Mouse (Mus musculus): ENCODE measurements at regions not wholly inside any gene's neighbourhood (a gene's known extent, or its start where the extent isn't known, plus 50 kb on each side); places are given as distances from the start of the nearest gene placed in this dataset.
A peak's percentile ranks its signal among the peaks of the same experiment; 100 is the strongest.

DNA sequence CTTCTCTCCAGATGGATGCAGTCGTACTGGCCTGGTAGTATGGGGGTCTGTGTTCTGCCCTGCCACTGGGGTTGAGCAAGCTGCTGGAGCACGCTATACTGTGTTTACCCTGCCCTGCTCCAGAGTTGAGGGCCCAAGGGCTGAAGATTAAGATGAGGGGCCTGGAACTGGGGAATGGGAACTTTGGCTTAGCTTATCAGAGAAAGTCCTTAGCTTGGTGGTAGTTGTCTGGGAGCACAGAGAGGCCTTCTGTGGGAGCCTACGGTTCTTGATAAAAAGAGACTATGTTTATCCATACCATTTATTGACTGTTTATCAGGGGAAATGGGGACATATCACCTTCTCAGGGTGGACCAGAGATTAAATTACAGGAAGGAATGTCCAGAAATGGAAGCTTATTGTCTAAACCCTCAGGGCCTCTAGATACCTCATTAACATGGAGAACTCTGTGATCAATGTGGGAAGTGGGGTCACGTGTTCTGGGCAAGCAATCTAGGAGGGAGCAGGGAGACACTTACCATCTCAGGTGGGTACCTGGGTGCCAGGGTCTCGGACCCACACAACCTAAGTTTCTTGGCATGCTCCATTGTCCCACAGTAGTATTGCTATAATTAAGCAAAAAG lies 58.7 kb downstream of the Mycn start:
- no peak for DNase-seq

DNA sequence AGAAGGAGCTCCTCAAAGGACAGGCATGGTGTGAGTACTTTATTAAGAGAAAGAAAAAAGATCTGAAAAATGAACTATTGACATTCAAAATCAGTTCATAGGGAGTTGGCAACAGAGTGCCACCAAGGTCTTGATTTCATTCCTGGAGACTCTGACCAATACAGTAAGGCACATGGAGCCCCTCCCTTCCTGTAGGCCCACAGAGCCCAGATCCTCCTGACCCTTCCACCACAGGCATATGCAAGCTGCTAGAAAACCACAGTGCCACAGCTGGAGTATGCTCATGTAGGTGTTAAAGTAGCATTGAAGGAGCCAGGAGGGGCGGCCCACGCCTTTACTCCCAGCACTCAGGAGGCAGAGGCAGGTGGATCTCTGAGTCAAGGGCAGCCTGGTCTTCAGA lies 63.7 kb downstream of the Mycn start:
- DNase-seq = no peak

DNA sequence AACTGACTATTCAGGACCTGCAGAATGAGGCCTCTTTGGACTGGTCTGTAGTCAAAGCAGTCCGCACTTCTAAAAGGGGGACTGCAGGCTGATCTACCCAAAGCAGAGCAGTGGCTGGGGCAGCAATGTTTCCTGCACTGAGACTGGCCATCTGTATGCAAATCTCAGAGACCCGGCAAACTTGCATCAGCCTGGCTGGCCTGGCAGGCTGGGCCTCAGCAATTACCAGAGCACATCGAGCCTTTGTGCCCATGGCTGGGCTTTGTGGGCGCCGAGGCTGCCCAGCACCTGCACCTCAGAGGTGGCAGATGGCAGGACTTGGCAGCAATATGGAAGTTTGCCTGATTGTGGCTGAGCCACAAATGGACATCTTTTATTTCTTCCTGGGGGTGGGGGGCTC lies 64.2 kb downstream of the Mycn start:
- no peak for DNase-seq

DNA sequence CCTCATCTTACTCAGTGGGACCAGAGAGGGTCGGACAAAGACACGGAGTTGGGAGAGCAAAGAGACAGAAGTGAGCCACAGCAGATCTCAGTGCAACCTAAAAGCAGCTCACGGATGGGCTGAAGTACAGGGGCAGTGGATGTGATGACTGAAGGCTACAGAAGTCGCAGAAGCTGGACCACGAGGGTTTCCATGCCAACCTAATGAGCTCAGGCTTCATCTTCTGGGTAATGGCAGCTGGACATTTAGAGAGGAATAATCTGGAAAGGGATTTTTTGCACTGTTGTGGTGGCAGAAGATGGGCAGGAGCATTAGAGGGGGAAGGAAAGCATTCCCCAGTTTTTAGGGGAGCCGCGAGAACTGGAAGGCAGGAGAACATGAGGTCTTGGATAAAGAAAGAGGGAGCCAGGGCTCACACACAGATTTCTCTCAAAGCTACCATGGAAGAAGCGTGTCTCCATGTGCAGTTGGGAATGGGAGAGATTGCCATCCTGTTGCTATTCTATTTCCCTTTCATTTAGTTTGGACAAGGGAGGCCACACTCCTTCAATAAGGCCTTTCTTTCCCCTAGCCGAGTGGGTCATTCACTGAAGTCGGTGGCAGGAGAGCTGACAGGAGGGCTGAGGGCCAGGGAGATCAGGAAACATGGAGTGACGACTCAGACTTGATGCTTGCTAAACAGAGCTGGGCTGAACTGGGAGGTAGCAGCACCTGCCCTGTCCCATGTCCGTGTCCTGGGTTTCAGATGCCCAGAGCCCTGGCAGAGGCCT lies 65.6 kb downstream of the Mycn start:
- DNase-seq = no peak

DNA sequence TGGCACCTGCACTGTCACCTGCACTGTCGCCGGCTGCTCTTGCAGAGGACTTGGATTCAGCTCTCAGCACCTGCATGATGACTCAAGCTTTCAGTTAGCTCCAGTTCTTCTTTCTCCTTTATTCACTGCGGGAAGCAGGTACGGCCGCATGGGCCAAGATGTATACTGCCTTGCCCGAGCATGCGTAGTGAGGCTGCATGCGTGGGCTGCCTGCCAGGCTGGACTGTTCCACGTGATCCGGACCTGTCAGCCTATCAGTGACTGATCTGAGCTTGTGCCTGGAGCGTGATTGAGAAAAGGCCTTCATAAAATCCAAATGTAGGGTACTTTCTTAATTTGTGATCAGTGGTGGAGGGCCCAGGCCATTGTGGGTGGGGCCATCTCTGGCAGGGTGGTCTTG lies 68.2 kb downstream of the Mycn start:
- DNase-seq = no peak

DNA sequence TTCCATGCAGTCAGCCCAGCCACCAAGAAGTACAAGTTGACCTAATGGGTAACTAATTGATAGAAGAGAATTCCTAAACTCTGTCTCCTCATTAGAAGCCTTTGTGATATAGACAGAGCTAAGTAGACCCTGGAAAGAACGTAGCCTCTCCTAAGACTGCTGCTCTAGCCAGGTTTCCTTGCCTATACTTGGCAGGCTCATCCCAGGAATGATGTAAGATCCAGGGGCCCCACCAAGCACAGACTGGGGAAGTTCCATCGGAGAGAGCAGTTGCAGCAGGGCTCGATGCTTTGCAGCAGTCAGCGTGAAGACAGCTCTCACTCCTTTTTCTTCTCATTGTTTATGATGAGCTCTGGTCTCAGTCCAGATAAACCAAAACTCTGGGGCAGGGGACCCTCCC lies 68.7 kb downstream of the Mycn start:
- no peak for DNase-seq

DNA sequence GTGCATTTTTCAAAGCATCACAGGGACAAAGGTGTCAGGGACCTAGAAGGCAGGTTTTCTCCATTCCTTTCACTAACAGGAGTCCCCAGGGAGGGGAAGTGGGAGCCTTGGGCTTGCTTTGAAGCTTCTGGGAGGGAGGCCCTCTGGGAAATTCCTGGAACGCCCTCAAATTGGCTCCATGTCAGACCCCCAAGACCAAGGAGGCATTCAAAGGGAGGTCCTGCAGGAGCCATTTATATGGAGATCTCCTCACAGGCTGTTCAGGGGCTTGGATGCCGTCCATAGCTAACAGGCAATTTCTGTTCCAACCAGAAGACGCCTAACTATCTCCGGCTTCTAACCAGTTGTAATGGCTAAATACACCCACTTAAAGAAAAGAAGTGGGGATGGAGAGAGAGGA lies 70.4 kb downstream of the Mycn start:
- DNase-seq = no peak

DNA sequence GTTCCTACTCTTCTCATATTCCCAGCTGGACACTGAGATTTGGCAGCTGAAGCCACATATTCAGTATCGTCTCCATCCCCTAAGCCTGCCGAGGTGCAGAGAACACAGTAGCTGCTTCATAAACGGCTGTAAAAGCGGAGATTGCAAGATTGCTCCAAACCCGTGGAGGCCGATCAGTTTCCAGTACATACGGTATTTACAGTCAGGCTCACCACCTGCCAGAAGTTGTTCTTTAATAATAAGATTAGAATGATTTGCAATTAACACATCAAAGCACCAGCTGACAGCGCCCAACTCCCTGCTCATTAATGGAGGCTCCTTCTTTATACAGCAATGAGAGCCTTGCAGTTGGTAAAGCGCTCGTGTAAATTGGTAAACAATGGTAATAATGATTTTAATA lies 75.1 kb downstream of the Mycn start:
- no peak for DNase-seq

DNA sequence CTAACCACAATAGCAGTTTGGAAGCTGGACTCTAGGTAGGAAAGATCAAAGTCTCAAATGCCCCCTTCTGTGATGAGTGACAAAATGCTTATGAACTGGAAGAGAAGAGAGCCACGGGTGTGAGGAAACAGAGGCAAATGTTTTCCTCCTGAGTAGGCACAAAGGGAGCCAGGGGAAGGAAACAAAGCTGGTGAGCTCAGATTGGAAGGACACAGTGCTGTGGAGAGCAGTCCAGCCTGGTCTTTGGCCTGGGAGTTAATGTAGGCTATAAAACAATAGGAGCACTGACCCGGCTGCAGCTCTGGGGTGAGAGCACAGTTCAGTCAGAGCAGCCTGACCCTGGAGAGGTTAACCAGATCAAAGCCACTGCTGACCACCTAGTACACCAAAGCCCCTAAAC lies 91.0 kb downstream of the Mycn start:
- DNase-seq = no peak

DNA sequence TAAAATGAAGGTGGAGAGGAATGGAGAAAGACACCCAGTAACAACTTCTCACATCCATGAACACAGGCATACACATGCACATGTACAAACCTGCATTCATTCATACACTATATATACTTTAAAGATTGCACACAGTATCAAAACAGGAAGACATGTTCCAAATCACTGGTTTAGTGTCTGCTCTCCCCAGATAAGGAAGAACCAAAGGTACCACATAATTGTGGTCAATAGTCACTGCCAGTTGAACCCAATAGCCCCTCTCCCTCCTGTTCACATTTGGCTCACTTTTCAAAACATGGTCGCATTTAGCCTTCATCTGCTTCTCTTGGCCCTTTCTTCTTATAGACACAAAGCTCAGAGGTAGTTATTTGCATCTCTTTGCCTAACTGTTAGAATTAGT lies 95.0 kb downstream of the Mycn start:
- DNase-seq = no peak

DNA sequence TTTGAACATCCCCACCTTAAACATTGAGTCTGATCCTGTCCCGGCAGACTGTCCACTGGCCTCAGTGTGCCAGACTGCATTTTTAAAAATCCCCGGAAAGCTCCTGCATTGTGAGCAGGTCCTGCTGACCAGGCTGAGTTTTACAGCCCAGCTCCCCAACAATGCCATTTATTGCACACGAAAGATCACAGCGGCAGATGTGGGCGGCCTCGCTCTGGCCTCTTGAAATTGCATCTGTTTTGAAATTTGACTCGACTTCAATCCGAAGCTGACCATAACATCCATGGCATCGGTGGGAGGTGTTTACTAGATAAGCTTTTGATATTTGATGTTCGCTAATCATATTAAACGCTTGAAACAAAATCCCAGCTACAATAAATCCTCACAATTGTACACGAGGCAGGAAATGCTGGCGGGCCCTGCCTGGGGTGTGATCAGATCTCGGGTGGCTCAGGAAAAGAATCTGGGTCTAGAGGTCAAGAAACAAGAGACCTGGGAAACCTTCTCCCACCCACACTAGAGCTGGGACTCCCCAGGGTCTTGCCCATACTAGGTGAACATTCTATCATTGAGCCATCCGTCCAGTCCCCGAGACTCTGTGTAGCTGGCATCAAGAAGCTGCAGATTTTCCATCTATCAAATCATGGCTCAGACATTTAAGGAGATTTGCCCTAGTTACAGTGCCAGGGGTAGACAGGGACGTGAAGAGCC lies 99.3 kb downstream of the Mycn start:
- DNase-seq = no peak

DNA sequence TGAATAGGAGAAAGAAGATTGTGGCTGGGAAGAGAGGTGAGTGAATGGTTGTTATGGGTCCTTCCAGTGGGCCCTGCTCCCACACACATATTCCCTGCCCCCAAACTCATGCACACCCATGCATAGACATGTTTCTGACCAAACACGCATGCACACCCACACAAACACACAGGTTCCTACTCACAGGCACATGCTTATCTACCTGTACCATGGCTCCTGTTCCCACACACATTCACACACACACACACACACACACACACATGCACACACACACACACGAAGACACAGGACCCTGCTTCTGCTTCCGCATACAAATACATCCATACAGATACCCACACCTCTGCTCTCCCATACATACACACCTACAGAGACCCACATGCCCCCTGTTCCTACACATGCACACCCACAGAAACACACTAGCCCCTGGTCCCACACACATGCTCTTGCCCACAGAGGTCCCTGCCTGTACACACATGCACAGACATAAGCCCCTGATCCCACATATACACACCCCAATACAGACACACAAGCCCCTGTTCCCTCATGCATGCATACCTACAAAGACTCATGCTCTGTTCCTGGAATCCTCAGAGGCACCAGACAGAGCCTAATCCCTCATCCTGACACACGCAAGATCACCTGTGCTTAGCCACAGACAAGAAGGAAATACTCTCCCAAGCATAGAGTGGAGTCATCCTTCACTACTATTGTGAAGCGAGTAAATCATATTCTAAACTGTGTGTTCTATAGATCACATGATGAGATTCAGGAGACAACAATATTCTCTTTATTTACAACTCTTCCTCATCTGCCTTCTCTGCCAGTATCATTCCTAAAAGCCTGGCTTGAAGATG lies 100.1 kb downstream of the Mycn start:
- no peak for DNase-seq

DNA sequence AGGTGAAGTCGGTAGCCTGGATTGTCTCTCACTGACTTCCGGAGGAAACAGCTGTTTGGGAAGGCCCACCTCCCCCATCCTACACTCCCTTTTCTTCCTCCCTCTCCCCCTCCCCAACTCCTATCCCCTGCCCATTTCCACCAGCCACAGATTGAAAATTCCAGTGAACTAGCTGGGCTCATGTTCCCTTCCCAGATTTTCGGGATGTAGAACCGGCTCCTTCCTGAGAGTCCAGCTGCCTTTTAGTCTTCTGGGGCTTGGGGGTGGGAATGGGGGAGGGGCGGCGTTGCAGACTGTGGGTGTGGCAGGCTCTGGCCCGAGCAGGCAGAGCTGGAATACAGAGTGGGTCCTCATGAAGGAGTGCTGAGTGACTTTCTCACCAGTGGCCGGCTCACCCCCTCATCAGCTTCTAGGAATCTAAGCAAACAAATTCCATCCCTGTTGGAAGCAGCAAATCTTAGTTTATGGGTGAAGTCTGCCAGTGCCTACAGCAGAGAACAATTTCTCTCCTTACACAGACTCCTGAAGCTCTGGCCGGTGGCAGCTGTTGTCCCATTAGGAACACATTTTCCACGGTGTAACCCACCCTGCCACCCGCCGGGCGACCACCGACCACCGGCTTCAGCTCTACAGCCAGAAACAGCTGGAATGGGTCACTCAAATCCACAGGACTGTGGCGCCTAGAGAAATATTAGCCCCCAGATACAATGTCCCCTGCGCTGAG lies 100.9 kb downstream of the Mycn start:
- DNase-seq = no peak

DNA sequence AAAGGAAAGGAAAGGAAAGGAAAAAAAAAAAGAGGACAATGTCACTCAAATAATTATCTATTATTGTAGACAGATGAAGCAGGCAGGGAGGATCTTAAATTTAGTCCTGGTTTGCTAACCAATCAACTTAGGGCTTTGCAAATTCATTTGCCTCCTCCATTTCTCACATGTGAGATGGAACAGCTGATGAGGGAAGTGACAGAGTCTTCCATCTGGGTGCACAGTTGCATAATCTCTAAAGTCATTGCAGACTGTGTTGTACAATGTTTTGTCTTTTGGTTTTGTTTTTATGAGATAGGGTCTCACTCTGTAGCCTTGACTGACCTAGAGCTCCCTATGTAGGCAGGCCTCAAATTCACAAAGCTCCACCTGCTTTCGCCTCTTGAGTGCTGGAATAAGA lies 103.9 kb downstream of the Mycn start:
- no peak for DNase-seq

DNA sequence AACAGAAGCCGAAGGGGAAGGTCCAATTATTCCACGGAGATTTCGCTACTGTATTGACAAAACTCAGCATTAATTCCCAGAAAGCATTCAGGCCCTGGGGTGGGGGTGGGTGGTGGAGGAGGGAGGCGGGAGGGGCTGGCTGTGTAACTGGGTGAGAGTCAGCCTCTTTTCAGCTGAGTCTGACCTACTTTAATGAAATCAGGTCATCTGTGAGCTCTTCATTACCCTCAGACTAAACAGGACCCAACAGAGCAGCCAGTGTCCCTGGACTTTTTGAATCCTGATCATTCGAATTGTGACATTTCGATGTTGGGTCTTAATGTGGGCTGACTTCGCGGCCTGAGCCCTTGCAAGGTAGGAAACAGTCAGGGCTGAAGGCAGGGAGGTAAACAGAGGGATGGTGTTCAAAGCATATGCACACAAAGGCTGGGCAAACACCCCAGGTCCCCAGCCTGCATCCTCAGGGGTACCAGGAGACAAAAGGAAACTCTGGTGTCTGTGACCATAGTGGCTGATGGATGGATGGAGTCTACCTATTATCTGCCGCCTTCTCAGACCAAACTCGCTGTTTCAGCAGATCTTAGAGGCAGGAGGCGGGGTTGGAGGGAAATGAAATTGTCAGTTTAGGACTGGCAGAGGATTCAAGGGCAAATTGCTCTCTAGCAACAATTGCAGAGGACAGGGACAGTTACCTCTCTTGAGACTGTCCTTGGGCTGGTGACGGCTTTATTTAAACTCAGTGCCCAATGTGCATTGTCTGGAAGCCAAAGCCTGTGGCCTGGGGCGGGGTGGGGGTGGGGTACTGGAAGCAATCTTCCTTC lies 113.7 kb downstream of the Mycn start:
- DNase-seq = peak in 1 of 2 experiments; percentile 30

DNA sequence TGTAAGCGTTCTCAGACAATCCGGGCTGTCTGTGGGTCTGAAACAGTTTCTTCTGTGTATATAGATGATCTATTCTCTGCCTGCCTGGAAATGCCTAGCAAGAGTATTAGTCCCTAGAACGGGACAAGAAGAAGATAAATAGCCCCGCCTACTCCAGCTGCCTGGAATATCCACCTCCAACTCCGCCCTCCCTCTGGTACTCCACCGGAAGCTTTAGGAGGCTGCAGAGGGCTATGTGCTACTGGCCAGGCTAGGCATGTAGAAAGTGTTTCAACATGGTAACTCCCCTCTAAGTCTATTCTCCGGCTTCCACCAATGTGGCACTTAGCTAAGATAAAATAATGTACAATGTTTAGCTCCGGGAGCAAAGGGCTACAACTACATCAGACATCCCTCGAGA lies 114.3 kb downstream of the Mycn start:
- no peak for DNase-seq

DNA sequence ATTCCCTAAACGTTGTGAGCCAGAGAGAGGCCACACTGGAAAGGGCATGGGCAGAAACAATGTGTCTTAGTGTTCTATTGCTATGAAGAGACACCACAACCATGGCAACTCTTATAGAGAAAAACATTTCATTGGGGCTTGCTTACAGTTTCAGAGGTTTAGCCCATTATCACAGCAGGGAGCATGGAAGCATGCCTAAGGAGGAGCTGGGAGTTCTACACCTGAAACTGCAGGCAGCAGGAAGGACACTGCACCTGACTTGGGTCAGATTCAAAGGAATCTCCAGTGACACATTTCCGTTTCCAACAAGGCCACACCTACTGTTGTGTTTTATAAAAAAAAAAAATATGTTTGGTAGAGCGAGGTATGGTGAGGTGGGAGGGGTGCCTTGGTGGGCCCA lies 115.3 kb downstream of the Mycn start:
- no peak for DNase-seq

DNA sequence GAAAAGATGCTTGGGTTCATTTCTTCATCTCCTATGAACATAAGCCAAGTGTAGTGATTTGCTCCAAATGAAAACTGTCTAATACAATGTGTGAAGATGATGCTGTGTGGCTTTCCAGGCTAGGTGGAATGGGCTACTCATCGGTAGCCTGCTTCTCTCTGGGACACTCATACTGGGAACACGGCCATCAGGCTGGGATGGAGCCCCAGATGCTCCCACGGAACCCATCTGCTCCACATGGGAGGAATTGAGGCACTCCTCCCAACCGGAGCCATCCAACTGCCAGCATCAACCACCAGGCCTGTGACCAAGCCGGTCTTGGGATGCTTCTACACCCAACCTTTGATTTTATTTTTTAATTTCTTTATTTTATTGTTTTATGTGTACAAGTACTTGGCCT lies 115.9 kb downstream of the Mycn start:
- DNase-seq = no peak

DNA sequence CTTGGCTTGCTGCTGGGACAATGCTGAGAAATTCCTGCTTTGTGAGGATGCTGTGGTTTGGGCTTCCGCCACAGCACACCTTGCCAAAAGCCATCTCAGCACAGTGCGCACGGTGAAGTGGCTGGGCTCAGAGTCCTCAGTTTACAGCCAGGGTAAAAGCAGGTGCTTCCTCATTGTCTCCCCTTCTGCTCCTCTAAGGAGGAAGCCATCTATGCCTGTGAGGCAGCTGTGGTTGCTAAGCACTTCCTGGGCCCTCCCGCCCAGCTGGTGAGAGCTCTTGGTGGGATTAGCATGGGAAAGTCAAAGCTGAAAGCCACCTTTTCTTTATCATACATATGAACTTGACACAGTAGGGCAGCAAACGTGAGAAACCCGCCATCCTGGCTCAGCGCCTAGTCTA lies 120.2 kb downstream of the Mycn start:
- DNase-seq = no peak

DNA sequence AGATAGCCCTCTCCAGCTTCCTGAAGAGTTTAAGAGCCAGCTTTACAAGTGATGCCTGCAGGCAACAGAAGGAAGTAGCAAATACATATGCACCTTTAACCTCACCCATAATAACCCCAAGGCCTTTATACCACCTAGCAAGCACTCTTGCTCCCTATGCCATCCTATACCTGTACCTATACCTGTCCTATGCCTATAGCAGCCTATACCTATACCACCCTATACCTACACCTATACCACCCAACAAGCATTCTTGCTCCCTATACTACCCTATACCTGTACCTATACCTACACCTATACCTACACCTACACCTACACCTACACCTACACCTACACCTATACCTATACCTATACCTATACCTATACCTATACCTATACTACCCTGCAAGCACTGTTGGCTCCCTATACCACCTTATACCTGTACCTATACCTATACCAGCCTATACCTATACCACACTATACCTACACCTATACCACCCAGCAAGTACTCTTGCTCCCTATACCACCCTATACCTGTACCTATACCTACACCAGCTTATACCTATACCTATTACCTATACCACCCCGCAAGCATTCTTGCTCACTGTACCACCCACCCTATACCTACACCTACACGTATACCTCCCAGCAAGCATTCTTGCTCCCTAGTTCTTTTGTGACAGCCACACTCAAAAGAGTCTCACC lies 120.9 kb downstream of the Mycn start:
- no peak for DNase-seq

DNA sequence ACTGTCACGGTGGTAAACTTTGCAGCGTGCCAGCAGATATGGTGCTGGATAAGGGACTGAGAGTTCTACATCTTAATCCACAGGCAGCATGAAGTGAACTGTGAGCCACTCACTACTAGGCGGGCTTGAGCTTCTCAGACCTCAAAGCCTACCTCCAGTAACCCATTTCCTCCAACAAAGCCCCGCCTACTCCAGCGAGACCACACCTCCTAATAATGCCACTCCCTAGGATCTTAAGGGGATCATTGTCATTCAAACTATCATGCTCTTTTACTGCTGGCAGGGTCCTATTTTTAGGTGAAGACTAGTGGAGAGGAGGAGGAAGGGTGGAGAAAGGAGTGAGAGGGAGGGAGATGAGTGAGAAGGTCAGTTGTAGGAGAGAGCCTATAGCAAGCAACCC lies 122.0 kb downstream of the Mycn start:
- DNase-seq = no peak

Data from heart, adult 18-20 months (tissue).